Mouse (Mus musculus): Measurements from ENCODE around the gene Fam83b.

The Fam83b gene

DNA sequence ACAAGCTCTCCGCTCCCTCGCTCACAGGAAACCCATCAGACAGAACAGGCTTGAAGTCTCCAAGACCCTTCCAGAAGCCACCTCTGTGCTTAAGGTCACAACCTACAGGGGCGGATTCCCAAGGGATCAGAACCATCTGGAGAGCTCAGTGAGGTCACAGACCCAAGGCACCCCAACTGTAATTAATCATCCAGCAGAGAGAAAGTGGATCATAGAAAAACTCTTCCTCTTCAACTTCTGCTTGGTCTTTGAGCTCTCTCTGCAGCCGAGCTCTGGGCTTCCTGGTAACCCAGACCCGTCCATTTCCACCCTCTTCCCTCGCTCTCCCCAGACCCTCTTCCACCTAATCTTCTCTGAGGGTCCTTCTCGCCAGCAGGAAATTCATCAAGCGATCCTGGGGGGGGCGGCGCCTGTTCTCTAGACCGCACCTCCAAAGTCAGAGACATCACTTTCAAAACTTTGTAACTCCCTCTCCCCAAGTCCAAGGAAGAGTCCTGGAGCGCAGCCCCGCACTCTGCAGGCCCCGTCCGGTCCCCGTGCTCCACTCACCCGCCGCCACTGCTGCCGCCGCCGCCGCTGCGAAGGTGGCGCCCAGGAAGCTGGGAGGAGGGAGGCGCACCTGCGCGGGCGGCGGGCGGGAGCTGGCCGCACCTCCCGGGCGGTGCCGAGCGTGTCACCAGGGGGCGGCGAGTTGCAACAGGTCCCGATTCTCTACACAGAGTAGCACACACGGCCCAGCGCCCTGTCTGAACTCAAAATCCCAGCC lies at the start of gene Fam83b:
Gene Fam83b (minus strand): TSS at position 602 of the 766 bp plus-strand sequence.
- DNase-seq (ENCODE audit: low read depth, low spot score), result peak; percentile 19

DNA sequence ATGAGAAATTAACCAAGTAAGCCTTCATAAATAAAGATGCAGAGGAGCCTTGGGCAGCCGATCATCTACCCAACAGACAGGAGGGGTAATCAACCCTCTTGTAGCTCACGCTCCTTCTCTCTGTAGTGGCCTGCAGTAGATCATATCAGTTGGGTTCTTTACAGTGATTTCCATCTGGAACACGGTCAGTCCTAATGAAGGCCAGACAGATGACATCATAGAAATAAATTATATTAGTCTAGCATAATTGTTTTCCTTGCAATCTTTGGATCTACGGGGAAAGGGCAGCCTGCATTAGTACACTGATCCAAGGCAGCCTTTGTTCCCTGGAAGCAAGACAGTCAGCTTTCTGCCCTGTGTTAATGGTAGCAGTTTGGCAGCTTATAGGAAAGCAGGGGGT lies 47.2 kb upstream of the Fam83b start:
- DNase-seq (ENCODE audit: low read depth, low spot score), result no peak

DNA sequence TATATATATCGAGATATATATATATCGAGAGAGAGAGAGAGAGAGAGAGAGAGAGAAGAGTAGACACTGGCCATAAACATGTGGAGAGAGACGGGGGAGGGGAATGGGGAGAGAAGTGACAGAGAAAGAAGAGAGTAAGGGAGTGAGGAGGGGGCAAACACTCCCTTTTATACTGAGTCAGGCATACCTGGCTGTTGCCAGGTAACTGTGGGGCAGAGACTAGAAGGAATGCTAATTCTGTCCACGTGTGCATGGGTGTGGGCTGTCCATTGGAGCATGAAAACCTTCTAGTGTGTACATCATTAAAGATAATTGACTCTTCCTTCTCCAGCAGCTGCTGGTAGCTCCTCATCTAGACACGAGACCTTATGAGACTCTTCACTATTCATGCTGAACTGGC lies 36.8 kb upstream of the Fam83b start:
- no peak for DNase-seq (ENCODE audit: low read depth, low spot score)

DNA sequence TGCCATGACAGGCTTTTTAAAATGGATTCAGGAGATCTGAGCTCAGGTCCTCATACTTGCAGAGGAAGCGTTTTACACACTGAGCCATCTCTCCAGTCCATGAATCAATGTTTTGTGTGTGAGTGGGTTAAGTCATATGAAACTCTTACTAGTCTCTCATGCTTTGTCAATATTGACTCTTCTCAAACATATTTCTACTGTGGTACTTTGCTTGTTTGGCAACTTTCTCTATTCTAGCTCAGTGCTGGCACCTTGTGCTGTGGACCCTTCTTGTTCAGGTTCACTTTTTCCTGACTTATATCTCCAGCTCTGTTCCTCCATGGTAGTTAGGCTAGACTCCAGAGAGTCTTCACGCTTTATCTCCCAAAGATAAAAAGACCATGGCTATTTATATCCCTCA lies 36.0 kb upstream of the Fam83b start:
- DNase-seq (ENCODE audit: low read depth, low spot score), result no peak

DNA sequence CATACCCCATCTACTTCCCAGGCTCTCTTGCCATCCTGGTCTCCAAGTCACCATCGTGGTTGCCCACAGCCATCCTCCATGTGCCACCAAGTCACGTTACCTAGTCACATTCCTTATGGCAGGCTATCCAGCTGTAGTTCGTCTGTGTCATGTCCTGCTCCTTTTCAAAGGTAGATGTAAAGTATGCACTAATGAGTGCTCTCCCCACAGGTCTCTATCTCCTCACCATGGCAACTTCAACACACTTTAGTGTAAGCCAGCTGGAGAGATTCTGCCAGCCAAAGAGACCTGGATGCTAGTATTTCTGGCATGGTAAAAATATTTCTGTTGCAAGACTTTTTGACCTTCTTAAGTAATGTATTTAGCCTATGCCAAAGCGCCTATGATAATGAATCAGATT lies 30.5 kb upstream of the Fam83b start:
- DNase-seq (ENCODE audit: low read depth, low spot score), result no peak

DNA sequence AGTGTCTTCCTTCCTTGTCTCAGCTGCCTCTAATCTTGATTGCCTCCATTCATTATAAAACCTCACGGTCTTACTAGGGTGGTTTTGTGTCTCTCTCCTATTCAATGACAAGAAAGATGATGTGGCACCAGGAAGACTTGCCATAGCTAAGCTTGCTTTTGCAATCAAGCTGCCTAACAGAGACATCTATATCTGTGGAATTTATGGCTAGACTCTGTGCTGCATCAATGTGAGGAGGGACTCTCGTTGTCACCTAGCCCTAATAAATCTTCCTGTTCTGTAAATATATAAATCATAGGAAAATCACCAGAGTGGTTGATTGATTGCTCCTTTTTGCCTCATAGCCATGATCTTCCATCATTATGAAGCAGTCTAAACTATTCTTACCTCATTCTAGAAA lies 26.9 kb upstream of the Fam83b start:
- no peak for DNase-seq (ENCODE audit: low read depth, low spot score)

DNA sequence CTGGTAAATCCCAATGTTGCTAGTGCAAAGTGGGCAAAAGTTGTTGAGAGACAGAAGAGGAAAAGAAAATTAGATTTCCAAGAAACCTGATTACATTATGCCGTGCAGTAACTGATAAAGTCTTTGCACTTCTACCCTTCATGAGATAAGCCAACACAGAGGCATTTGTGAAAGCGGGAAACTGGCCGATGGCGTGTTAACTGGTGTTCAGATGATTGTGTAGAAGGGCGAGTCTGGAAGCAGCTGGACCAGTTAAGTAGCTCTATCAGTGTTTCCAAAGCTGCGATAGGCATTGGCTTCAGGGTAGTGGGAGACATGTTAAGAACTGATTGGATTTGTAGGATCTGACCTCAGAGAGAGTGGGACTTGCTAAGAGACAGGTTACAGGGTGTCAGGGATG lies 17.0 kb upstream of the Fam83b start:
- no peak for DNase-seq (ENCODE audit: low read depth, low spot score)

DNA sequence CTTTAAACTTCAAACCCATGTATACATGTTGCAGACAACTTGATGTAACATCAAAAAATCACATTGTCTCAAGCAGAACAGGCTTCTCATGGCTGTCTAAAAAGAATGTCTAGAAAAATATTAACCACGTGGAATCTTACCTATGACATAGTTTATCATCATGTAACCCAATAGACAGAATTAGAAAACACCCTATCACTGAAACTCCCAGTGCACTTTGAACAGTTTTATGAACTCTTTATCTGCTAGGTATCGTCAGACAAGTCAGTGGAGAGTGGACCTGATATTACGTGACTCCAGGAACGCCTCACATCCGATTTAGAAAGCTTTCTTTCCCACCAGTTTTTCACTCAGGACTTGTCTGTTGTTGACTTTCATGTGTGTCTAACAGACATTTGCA lies 15.1 kb upstream of the Fam83b start:
- no peak for DNase-seq (ENCODE audit: low read depth, low spot score)

DNA sequence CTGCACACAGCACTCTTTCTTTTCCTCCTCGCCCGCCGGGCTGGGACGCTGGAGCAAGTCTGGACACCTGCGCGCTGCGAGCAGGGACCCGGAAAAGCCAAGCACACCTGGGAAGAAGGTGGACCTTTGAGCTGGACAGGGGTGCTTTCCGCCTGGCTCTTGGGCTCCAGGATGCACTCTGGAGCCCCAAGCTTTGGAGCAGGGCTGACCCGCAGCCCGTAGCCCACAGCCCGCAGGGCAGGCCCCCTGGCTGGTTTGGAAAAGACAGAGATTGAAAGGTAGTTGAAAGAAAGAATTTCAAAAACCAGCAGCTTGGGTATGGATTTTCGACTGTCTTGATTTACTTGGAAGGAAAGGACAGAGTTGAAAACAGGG lies 352 bp upstream of the Fam83b start:
- no peak for DNase-seq (ENCODE audit: low read depth, low spot score)

DNA sequence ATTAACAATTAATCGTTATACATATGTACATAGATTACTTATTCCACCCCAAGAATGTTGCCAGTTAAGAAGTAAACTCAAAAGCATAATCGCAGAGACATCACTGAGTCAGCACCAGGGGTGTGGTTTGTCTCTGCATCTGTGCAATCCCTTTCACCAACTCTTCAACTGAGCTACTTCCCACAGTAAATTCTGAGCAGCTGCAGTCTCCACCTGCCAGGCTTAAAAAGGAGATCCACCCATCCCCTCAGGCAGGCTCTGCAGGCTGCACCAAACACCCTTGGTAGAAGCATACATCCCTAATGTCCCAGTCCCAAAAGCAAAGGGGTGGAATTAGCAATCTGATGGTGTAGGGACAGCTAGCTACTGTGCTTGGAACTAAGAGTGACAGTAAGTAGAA lies 1.3 kb downstream of the Fam83b start:
- DNase-seq (ENCODE audit: low read depth, low spot score), result peak; percentile 51

DNA sequence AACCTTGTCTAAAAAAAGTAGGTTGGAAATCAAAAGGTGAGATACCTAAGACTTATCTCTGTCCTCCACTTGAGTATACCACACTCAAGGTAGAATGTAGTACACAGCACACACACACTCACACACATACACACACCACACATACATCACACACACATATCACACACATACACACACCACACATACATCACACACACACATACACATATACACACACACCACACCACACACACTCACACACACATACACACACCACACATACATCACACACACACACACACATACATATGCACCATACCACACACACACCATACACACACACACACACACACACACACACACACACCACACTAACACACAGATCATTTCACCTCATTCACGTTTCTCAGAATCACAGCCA lies 2.8 kb downstream of the Fam83b start:
- no peak for DNase-seq (ENCODE audit: low read depth, low spot score)

DNA sequence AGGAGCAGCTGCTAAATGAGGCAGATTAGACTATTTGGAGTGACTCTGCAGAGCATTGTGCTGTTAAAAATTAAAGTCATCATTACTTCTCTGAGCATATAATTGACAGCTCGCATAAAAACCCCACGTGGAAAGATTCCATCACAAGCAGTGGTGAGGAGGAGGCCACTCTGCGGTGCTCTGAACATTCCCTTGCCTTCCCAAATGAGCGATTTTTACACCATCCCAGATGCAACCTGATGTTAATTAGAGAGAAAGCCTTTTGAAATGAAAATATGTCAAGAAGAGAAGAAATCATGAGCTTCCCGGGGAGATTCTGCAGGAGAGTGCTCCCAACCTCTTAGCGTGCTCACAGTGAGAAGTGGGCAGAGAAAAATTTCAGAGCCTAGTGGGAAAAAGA lies 4.1 kb downstream of the Fam83b start:
- DNase-seq (ENCODE audit: low read depth, low spot score), result peak; percentile 44

DNA sequence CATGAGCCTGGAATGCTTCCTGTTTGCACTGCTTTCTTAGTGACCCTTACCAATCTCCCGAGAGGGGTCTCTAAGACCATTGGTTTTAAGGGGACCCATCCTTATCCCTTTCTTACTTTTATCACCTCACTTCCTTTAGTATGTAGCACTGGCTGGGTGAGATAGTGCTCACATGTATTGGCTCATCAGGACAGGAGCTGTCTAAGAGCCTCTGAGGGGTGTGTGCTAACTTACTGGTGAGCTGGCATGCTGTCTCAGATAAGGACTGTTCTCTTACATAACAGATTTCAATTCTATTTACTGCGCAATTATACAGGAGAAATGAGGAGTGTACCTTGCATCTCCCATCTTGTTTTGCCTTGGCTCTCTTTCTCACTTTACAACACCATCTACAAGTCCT lies 7.7 kb downstream of the Fam83b start:
- DNase-seq (ENCODE audit: low read depth, low spot score), result no peak

DNA sequence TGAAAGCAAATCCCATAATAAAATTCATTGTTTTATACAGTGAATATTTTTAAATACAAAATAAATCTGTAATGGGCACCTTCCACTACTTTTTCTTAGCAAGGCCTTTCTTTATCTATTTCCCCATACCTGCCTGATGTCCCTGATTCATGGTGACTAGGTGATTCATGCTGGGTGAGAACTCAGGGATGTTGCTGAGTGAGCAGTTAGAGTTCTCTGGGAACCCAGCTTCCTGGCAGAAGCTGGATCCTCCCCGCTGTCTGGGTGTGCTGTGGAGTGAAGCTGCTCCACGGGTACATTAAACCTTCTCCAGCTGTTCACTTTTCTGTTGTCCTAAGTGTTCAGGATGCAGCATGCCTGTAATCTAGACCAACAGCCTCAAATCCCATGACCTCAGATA lies 13.2 kb downstream of the Fam83b start:
- no peak for DNase-seq (ENCODE audit: low read depth, low spot score)

DNA sequence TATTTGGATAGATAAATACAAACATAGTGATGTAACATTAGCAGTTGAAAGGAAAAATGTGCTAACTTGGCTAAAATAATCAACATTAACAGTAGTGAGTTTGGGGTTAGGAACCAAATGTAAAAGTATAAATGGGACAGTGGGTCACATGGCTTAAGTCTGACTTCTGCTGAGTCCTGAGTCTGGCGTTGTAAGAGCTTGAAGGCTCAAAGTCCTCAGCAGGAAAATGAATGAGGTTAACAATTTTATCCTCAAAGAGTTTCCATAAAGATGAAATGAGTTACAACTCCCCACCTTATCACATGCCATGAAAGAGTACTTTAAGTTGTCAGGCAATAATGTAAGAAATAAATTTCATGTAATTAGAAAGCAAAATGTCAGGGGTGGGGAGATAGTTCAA lies 13.8 kb downstream of the Fam83b start:
- no peak for DNase-seq (ENCODE audit: low read depth, low spot score)

DNA sequence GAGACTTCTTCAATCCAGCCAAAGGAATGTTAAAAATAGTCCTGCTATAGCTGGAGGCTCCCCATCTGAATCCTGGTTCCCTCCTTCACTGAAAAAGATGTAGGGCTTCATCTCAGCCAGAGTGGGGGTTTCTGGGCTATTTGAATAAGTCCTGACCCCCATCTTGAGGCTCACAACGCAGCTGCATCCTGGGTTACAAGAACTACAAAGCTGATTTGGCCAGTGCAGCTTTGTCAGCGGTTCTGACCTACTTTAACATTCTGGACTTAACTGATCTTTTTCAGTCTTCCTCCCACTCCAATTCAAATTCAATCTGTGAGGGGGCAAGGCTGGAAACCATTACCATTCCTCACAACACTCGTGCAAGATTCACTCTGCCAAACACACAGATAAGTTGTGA lies 20.2 kb downstream of the Fam83b start:
- peak; percentile 35 for DNase-seq (ENCODE audit: low read depth, low spot score)

DNA sequence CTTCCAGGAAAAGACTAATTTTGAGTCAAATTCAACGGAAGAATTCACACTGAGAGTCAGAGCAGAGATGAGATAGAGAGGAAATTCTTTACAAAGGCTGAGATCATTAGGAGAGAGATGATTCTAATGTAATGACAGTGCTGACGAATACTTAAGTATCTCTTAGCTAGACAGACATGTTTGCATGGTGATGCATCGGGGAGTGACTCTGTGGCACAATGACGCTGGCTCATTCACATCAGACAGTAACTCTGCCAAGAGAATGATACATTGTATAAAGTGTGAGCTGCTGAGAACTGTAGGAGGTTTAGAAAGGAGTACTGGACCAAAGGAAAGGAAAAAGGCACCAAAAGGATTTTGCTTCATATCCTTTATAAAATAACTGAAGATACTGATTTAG lies 26.2 kb downstream of the Fam83b start:
- DNase-seq (ENCODE audit: low read depth, low spot score), result peak; percentile 36

DNA sequence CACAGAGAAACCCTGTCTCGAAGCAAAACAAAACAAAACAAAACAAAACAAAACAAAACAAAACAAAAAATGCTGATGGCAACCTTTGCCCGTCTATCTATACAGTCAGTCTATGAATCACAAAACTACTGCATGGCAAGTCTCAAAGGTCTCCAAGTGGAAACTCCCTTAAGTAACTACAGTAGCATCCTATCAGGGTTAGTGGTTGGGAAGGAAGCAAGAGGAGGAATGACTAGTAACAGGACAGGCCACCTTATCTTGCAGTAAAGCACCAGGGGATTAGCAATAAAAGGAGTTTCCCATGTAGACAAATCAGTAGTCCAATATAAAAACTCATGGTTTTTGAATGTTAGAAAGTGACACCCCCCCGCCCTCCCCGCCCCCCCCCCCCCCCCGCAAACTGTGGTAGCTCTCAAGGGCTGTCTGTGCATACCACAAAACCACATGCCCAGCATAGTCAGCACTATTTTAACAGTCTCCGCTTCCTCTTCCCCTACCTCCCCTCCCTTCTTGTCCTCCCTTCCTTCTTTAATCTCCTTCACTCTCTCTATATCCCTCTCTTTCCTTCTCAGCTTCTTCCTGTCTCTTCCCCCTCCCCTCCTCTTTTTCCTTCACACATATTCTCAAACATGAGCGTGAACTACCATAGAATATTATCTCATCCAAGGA lies 26.8 kb downstream of the Fam83b start:
- DNase-seq (ENCODE audit: low read depth, low spot score), result no peak

DNA sequence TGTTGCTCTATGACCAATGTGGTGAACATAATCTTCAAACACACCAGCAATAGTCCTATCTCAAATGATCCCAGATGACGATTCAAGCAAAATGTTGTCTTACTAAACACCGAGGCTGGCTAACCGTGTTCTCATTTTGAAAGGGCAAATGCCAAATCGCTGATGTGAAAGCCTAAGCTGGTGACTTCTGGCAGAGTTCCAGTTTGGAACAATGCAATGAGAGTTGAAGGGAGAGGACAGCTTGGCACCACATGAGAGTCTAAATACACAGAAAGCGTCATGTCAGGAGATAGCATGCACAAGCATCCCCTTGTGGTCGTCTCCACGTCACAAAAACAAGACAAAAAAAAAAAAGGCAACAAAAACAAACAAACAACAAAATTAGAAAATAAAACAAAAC lies 27.6 kb downstream of the Fam83b start:
- peak; percentile 55 for DNase-seq (ENCODE audit: low read depth, low spot score)

DNA sequence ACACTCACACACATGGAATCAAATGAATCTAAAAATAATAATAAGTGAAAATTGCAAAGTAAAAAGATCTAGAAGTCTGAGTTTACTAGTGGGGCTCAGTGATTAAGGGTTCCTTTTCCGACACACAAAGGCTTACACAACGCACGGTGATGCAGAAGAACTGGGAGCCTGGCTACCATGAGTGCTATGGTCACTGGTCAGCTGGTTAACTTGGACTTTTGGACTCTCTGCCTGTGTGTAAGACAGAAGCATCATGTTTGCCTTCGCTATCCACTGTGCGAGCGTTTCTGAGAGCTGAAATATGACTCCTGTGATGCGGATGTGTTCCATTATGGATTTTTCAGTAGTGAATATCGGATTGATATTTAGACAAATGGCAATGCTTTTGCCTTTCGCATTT lies 30.9 kb downstream of the Fam83b start:
- DNase-seq (ENCODE audit: low read depth, low spot score), result no peak

DNA sequence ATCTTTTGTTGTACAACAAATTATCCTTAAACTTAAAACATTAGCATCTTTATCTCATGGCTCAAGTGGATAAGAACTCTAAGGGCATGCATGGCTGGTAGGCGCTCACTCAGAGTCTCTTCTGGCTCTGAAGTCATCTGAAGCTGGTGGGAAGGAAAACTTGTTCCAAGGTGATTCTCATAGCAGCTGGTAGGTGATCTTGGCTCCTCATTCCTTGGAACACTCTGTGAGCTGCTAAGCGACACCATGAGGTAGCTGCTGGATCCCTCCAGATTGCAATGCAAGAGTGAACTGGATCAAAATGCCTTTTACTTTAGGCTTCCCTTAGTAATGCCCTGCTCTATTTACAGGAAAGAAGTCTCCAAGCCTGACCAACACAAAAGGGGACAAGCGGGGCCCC lies 34.5 kb downstream of the Fam83b start:
- DNase-seq (ENCODE audit: low read depth, low spot score), result peak; percentile 54

DNA sequence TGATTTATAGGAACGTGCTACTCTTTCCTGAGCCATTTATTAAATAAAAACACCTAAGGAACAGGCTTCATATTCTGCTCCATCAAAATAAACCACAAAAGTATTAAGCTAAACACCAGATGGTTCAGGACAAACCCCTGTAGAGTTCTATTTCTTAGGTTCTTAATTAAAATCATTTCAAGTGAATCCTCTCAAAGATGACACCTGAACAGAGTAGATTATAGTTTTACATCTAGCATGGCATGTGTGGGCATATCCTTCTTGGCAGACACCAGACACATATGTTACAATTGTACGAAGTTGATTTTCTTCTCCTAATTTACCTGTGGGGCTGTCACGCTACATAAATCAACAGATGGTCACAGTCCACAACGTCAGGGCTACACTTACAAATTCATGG lies 35.5 kb downstream of the Fam83b start:
- peak; percentile 7 for DNase-seq (ENCODE audit: low read depth, low spot score)

DNA sequence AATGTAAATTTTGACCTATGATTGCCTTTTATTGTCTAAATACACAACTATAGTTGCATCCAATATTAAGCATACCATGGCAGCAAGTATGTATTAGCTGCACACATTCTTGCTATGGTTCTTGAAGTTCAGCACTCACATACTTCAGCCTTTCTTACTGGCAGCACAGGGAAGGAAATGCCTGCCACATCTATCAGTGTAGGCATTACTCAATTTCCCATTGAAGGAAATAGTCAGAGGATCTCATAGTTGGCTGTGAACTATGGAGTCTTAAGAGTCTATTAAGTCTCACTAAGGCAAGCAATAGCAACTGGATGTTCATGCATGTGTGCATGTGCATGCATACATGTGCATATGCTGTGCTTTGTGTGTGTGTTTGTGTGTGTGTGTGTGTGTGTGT lies 41.3 kb downstream of the Fam83b start:
- DNase-seq (ENCODE audit: low read depth, low spot score), result no peak

DNA sequence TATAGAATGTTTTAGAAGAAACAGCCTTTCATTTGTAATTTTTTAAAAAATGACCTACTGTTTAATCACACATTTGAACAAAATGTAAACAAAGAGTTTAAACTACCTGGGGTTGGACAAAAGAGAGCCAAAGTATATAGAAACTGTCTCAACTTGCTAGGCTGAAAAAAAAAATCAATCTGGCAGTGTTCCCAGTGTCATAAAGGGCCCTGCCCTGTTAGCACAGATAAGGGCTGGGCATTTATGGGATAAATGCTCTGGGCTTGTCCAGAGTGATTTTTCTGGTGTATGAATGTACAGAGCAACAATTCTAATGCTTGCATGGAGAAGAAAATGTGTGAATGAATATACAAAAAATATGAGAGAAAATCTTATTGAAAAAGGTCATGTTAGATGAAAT lies 43.8 kb downstream of the Fam83b start:
- DNase-seq (ENCODE audit: low read depth, low spot score), result no peak

Measured in brain, adult 2 months (tissue).